Mouse (Mus musculus): ENCODE measurements at regions not wholly inside any gene's neighbourhood (a gene's known extent, or its start where the extent isn't known, plus 50 kb on each side); places are given as distances from the start of the nearest gene placed in this dataset.

- no peak for DNase-seq
Observed at GRCm38 (mm10) chr3:33498645-33499044, 301.0 kb upstream of the Ttc14 start.

GRCm38 (mm10) chr3:33508277-33508676 is 291.4 kb upstream of the Ttc14 start:
- no peak for DNase-seq

- no peak for DNase-seq
Observed at GRCm38 (mm10) chr3:33544161-33544560, 255.5 kb upstream of the Ttc14 start.

GRCm38 (mm10) chr3:33562670-33563360 is 236.8 kb upstream of the Ttc14 start:
- DNase-seq: peak; percentile 7

- DNase-seq: no peak
Observed at GRCm38 (mm10) chr3:33580599-33580998, 219.0 kb upstream of the Ttc14 start.

GRCm38 (mm10) chr3:33614206-33614605 is 185.4 kb upstream of the Ttc14 start:
- DNase-seq: no peak

- no peak for DNase-seq
Observed at GRCm38 (mm10) chr3:33616871-33617270, 182.8 kb upstream of the Ttc14 start.

GRCm38 (mm10) chr3:33632928-33633514 is 166.6 kb upstream of the Ttc14 start:
- no peak for DNase-seq

- peak; percentile 10 for DNase-seq
Observed at GRCm38 (mm10) chr3:33658597-33658996, 141.0 kb upstream of the Ttc14 start.
